Mouse (Mus musculus) fibroblast of lung, adult 2 months (primary cell): ENCODE measurements around the gene Psenen.

Experiments
- DNase-seq: peaks from one replicate; pipeline ENCODE4 v3.0.0-alpha.2; 2011; ENCODE audit warnings: low read depth

The Psenen gene

DNA sequence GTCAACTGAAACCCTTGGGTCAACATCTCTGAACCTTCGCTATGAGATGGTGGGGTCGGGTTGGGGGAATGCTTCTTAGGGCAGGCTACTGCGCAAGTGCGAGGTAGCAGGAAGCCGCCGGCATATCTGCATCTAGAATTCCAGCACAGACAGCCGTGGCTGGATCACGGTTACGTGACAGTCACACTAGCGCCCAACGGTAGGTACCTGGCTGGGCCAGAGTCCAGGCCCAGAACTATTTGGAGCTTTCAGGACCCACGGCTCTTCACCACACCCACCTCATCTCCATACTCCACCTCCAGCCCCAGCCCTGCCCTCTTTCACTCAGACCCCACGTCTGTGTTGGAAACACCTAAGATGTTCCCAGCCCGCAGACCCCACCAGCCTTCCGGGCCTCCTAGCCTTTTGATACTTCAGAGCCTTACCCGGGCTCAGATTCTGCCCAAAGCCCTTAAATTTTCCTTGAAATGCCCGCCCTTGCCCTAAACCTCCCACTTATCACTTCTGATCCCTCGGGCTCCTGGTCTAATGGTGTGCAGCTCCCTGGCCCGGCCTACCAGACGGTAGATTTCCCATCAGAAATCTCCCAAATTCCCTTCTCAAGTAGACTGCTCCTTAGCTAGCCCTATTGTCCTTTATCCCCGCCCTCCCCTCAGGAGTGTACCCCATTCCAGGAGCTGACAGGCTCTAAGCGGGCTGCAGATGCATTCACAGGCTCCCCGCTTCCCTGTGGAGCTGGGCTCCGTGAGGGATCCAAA, 48.2 kb downstream of the Psenen start:
- DNase-seq, result no peak
